Mouse (Mus musculus) liver, adult 2 months (tissue): ENCODE data around the gene Sema3f. TPM values are rescaled to one million over a fixed set of nuclear protein-coding genes. Genes with fewer than 3 reads are reported as not detected.

Source experiments
- DNase-seq: peaks from one replicate; pipeline ENCODE4 v3.0.0-alpha.2; 2011; ENCODE audit warnings: low read depth, low spot score; ENCODE audit errors: extremely low read depth
- H3K27ac ChIP-seq: fragments of 200-500 bp; replicated peaks from 2 replicates; pipeline ENCODE4 v1.5.1; 2012; ENCODE audit warnings: low read depth, mild to moderate bottlenecking, control low read depth, inconsistent platforms, low read length; ENCODE audit not compliant: insufficient read depth
- H3K27me3 ChIP-seq: fragments of 200-500 bp; 2 replicates; pipeline ENCODE4 v1.6.1; 2012; ENCODE audit warnings: mild to moderate bottlenecking, moderate library complexity, low read length, inconsistent platforms; ENCODE audit not compliant: control insufficient read depth, insufficient read depth
- H3K36me3 ChIP-seq: fragments of 200-500 bp; 2 replicates; pipeline ENCODE4 v1.6.1; 2012; ENCODE audit warnings: low read length, inconsistent platforms; ENCODE audit not compliant: control insufficient read depth, insufficient read depth
- H3K4me1 ChIP-seq: fragments of 200-500 bp; 2 replicates; pipeline ENCODE4 v1.6.1; 2011; ENCODE audit warnings: low read length; ENCODE audit not compliant: control insufficient read depth, insufficient read depth
- H3K4me3 ChIP-seq: fragments of 200-500 bp; 2 replicates; pipeline ENCODE4 v1.5.1; 2011; ENCODE audit warnings: low read depth, mild to moderate bottlenecking, control low read depth, low read length, moderate library complexity; ENCODE audit not compliant: insufficient read depth
- H3K79me2 ChIP-seq: fragments of 200-500 bp; 2 replicates; pipeline ENCODE4 v1.6.1; 2012; ENCODE audit warnings: inconsistent platforms, mild to moderate bottlenecking, low read length, moderate library complexity; ENCODE audit not compliant: control insufficient read depth, insufficient read depth
- H3K9ac ChIP-seq: fragments of 200-500 bp; 2 replicates; pipeline ENCODE4 v1.6.1; 2012; ENCODE audit warnings: low read depth, mild to moderate bottlenecking, control low read depth, inconsistent platforms, low read length
- CTCF ChIP-seq: fragments of 200-500 bp; IDR thresholded peaks from 2 replicates; pipeline ENCODE4 v1.5.1; 2011; ENCODE audit warnings: low read depth, low read length, control low read depth
- POLR2A ChIP-seq: fragments of 200-500 bp; IDR thresholded peaks from 2 replicates; pipeline ENCODE4 v1.6.1; 2011; ENCODE audit warnings: low read length, control low read depth; ENCODE audit not compliant: insufficient read depth; ENCODE audit errors: extremely low read depth
- WGBS: fragments of 180-500 bp; shearing (Covaris S2); methylation state at CpG from one replicate; pipeline ENCODE4 v1.1.7; 2018; 5-methylcytosine and 5-hydroxymethylcytosine counted together
- polyA plus RNA-seq: library from polyadenylated mRNA; depleted of rRNA; stranded (reverse); fragments of >200 nt; gene quantifications from 2 replicates; pipeline ENCODE4 v1.2.3, GENCODE M21; 2012
- total RNA-seq: library from RNA; depleted of rRNA; stranded (reverse); fragments of >200 nt; gene quantifications from 2 replicates; pipeline ENCODE4 v1.2.3, GENCODE M21; 2014

The Sema3f gene
- total and polyA plus RNA-seq, 2 experiments: 3.5 to 8.9 TPM

DNA sequence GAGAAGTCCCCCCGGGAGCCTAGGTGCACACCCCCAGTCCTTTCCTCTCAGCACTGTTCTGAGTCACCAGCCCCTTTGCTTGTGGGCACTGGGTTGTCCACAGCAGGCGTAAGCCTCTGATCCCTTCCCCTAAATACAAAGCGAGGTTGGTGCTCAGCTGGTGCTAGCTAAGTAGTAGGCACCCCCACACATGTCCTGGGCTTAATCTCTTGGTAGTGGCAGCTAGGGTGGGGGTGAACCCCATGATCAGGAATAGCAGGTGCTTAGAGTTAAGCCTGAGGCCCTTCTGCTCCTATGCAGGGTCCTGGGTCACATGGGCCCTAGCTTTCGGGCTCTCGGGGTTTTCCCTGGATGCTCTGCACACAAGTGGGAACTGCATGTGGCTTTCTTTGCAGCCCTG, 53.1 kb downstream of the Sema3f start:
- no peaks in the 10 kb centered on the region for H3K79me2 ChIP-seq
- no peak overlapping the region for H3K9ac ChIP-seq
- no peak overlapping the region for H3K4me3 ChIP-seq
- H3K36me3 ChIP-seq: peaks cover 48% of the 10 kb centered on the region
- H3K4me1 ChIP-seq: peaks cover 46% of the 10 kb centered on the region
- 84% methylated on average over 5 of the region's 5 CpGs for WGBS
- H3K27me3 ChIP-seq: no peaks in the 10 kb centered on the region
- TF ChIP-seq CTCF (no peak), POLR2A (no peak)
- H3K27ac ChIP-seq: peak overlapping the region; percentile 32
- DNase-seq: peak; percentile 8

DNA sequence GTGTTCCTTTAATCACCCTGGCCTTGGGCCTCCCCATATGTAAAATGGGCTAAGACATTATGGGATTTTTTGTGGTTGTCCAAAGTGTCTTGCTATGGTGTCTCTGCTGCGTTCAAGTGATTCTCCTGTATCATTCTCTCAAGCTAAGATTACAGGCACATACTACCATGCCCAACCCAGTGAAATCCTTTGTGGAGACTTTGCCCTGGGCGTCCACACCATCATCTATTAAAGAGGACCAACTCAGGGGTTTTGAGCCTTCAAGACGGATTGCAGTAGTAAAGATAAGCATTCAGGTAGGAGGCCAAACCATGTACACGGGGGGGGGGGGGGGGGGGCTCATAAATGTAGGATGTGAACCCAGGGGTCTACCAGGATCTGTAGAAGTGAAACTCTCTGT, 55.7 kb downstream of the Sema3f start:
- no peaks in the 10 kb centered on the region for H3K27me3 ChIP-seq
- no peak for TF ChIP-seq POLR2A
- no peak for TF ChIP-seq CTCF
- peak; percentile 17 for DNase-seq
- H3K9ac ChIP-seq: no peak overlapping the region
- peaks cover 52% of the 10 kb centered on the region for H3K36me3 ChIP-seq
- no peaks in the 10 kb centered on the region for H3K79me2 ChIP-seq
- H3K4me3 ChIP-seq: no peak overlapping the region
- H3K27ac ChIP-seq: peak overlapping the region; percentile 78
- 68% methylated on average over 4 of the region's 4 CpGs for WGBS
- peaks cover 31% of the 10 kb centered on the region; the same call in 1 of the 2 replicates for H3K4me1 ChIP-seq

DNA sequence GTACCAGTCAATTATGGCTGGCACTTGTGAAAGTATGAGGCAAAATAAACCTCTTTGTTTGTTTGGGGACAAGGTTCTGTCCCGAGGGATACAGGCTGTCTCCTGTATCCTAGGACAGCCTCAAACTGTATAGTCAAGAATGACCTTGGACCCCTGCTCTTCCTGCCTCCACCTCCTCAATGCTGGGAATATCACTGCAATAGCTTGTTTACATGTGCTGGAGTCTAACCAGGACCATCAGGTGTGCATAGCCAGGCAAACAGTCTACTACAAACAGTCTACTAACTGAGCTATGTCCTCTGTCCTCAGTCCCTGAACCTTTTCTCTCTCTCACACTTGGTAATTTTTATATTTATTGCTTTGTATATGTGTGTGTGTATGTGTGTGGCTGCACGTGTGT, 56.8 kb downstream of the Sema3f start:
- Histone ChIP-seq H3K4me1 (peaks cover 25% of the 10 kb centered on the region; the same call in 1 of the 2 replicates), H3K4me3 (no peak overlapping the region), H3K27ac (peak overlapping the region; percentile 78), H3K27me3 (no peaks in the 10 kb centered on the region), H3K36me3 (peaks cover 52% of the 10 kb centered on the region), H3K9ac (no peak overlapping the region; the same call in 1 of the 2 replicates), H3K79me2 (no peaks in the 10 kb centered on the region)
- peak; percentile 84 for DNase-seq
- WGBS: 17% methylated on average over 2 of the region's 2 CpGs
- no peak for TF ChIP-seq CTCF
- TF ChIP-seq POLR2A: no peak

DNA sequence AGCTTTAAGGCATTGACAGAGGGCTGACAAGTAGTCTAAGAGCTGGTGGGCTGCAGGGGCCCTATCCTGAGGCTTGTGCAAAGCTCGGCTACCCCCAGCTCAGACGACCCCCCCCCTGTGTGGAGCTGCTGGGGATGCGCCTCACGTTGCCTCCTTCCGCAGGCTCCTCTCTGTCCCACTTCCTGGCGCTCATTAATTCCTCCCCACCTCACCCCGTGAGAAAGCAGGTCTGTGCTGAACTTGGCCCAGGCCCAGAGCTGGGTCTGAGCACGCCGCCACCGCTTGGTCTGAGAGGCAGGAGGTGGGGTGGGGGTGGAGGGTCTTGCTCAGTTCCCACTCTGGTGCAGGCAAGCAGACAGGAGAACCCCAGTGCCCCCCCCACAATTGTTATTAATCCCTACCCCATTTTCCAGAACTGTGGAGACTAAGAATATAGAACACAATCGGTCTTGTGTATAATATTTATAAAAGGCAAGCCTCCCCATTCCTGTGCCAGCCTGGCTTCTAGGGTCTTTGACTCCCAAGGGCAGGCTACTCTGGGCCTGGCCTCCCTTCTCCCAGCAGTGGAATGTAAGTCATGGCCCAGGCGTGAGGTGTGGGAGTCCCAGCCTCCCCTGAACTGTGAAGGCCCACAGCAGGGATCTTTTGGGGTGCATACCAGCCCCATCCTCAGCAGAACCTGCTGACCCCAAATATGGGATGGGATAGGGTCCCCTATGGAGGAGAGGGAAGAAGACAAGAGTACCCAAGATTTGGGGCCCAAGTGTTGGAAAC, 59.4 kb downstream of the Sema3f start:
- no peak overlapping the region for H3K9ac ChIP-seq
- WGBS: 47% methylated on average over 12 of the region's 12 CpGs
- peak overlapping the region; percentile 1 for H3K27ac ChIP-seq
- H3K27me3 ChIP-seq: no peaks in the 10 kb centered on the region
- peaks cover 12% of the 10 kb centered on the region; the same call in 1 of the 2 replicates for H3K4me1 ChIP-seq
- peaks cover 28% of the 10 kb centered on the region for H3K36me3 ChIP-seq
- H3K79me2 ChIP-seq: no peaks in the 10 kb centered on the region
- DNase-seq: peak; percentile 47
- TF ChIP-seq POLR2A: 0 out of 2 replicates have a peak, but pooled peaks have one; percentile 20
- no peak for TF ChIP-seq CTCF
- no peak overlapping the region for H3K4me3 ChIP-seq

DNA sequence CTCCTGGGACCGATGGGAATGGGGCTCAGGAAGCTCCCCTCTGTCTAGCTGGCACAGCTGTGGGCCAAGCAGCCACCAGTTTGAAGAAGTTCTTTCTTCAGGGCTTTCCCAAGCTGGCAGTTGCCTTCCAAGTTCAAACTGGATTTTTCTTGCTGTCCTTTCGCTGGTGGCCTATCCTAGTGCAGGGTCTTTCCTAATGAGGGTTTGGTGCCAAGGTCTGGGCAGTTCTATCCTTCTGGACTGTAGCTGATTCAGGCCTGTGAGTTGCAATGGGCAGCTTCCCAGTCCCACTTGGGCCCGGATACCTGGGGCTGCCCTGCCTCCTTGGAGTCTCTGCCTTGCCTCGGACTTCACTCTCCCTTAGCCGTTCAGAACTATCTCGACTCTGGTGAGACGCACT, 60.0 kb downstream of the Sema3f start:
- H3K79me2 ChIP-seq: no peaks in the 10 kb centered on the region
- 30% methylated on average over 7 of the region's 7 CpGs for WGBS
- H3K9ac ChIP-seq: no peak overlapping the region
- H3K27me3 ChIP-seq: no peaks in the 10 kb centered on the region
- peaks cover 11% of the 10 kb centered on the region for H3K4me1 ChIP-seq
- DNase-seq: no peak
- no peak for TF ChIP-seq POLR2A
- H3K27ac ChIP-seq: peak overlapping the region; percentile 1
- H3K4me3 ChIP-seq: no peak overlapping the region
- H3K36me3 ChIP-seq: peaks cover 24% of the 10 kb centered on the region

DNA sequence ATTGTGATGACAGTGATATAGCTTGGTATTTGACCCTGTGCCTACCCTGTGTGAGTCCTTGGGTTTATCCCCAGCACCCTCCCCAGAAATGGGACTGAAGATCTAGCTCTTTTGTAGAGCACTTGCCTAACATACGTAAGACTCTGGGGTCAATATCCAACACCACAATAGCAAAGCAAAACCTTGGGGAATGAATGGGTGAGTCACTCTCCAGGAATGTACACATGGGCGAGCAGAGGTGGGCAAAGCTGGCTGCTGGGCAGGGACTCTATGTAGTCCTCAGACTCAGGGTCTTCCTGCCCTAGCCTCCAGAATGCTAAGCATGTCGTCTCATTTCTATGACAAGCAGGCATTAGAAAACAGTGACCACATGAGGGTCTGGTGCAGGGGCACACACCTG, 61.5 kb downstream of the Sema3f start:
- Histone ChIP-seq H3K27ac (no peak overlapping the region), H3K4me1 (peaks cover 7% of the 10 kb centered on the region), H3K79me2 (no peaks in the 10 kb centered on the region), H3K4me3 (no peak overlapping the region), H3K36me3 (peaks cover 14% of the 10 kb centered on the region), H3K9ac (no peak overlapping the region), H3K27me3 (no peaks in the 10 kb centered on the region)
- no peak for TF ChIP-seq POLR2A
- TF ChIP-seq CTCF: no peak
- DNase-seq: peak; percentile 62
- WGBS: 25% methylated on average over 3 of the region's 3 CpGs
